ENCODE assay signal across 17 mouse cellular contexts in the genomic region with DNA sequence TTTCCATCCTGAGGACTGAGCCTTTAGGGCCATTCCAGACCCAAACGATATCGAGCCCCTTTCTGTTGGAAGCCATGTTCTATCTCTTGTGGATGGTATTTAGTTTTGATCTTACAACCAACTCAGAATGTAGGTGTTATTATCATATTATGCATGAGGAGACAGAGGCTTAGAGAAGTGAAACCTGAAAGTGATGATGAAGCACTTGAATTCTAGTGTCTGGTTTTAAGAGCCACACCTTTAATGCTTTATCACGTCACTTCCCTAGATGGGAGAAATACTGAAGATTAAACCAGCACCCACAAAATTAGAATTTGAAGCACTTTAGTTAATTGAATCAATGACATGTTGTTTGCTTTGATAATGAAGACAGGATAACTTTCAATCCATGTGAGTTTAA. TPM values are rescaled to one million over a fixed set of nuclear protein-coding genes. Genes with fewer than 3 reads are reported as not detected.
"Had no signal": no experiment of that assay in that cellular context is flagged by ENCODE, and none has a peak within 500 bp of the region (broad histone marks: within the 10 kb centered on the region; RNA-seq: fewer than 3 reads in every experiment).

No protein-coding gene starts in this region.

- DNase-seq: gastrocnemius, adult 2 months; gastrocnemius, postnatal 10 days; gastrocnemius, postnatal 25 days; heart, adult 18-20 months; heart, postnatal 10 days; heart, postnatal 4 days; kidney, adult 2 months; kidney, adult 9 months; kidney, postnatal 10 days; kidney, postnatal 25 days; kidney, postnatal 4 days; left cerebral cortex, postnatal 4 days had no signal

- ATAC-seq: hindbrain, embryonic 16.5 days; inflammation-experienced regulatory T-cells, adult 6 months; intestine, embryonic 15.5 days; intestine, postnatal 0 days had no signal

RNA-seq across cellular contexts. Expression of gene Mtfr2, which starts 48.2 kb away (rescaled TPM):
- total RNA-seq: gastrocnemius, adult 2 months; gastrocnemius, postnatal 25 days; liver, adult 2 months had no signal
- polyA plus RNA-seq: liver, adult 2 months had no signal
